ENCODE assay signal across 9 mouse cellular contexts in the genomic region with DNA sequence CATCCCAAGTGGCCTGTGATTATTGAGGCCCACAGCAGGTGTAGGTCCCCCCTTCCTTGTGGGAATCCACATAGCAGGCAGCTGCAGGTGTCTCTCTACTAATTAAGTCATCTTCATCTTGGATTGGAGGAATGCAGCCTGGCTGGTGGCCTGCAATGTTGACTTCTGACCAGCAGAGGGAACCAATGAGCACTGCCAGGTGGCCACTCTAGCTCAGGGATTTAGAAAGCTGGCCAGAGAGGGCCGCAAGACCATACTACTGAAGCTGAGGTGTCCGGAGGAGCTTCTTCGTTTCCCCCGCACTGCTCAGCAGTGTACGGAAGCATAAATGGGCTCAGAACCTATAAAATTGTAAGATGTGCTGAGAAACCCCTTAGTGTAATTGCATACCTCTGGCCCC. TPM values are rescaled to one million over a fixed set of nuclear protein-coding genes. Genes with fewer than 3 reads are reported as not detected.
A peak's percentile ranks its signal among the peaks of the same experiment; 100 is the strongest.
DNase-seq lines count a peak whose midpoint lies in the region; ATAC-seq and TF ChIP-seq lines count a peak whose summit lies in the region.
"Had no signal": no experiment of that assay in that cellular context is flagged by ENCODE, and none has a peak within 500 bp of the region (broad histone marks: within the 10 kb centered on the region; RNA-seq: fewer than 3 reads in every experiment).

No protein-coding gene starts in this region.

- TF ChIP-seq POLR2A in brain, embryonic 14.5 days (IDR thresholded peaks at IDR 0.05; ENCODE audit: borderline replicate concordance, extremely low read depth, insufficient read depth, insufficient read length, poor library complexity, severe bottlenecking), result no peak

- 41% methylated on average over 5 of the region's 5 CpGs for WGBS in forebrain, embryonic 10.5 days
- WGBS in forebrain, embryonic 15.5 days, result 35% methylated on average over 5 of the region's 5 CpGs
- 37% methylated on average over 5 of the region's 5 CpGs for WGBS in hindbrain, embryonic 14.5 days
- 34% methylated on average over 5 of the region's 5 CpGs for WGBS in midbrain, embryonic 14.5 days

- no peaks in the 10 kb centered on the region for H3K9me3 ChIP-seq in forebrain, embryonic 10.5 days
- no peaks in the 10 kb centered on the region for H3K9me3 ChIP-seq in forebrain, embryonic 15.5 days
- H3K9me3 ChIP-seq in hindbrain, embryonic 14.5 days (ENCODE audit: control insufficient read depth, low read length), result no peaks in the 10 kb centered on the region
- H3K9me3 ChIP-seq in midbrain, embryonic 14.5 days (ENCODE audit: control insufficient read depth, low read length), result no peaks in the 10 kb centered on the region

- H3K27me3 ChIP-seq in forebrain, embryonic 10.5 days (ENCODE audit: poor library complexity, severe bottlenecking), result peaks cover 41% of the 10 kb centered on the region
- 0 out of 2 replicates have a peak, but pooled peaks cover 3% of the 10 kb centered on the region for H3K27me3 ChIP-seq in forebrain, embryonic 15.5 days
- H3K27me3 ChIP-seq in hindbrain, embryonic 14.5 days (ENCODE audit: control insufficient read depth, insufficient read depth, low read length), result no peaks in the 10 kb centered on the region
- no peaks in the 10 kb centered on the region for H3K27me3 ChIP-seq in midbrain, embryonic 14.5 days (ENCODE audit: control insufficient read depth, insufficient read depth, low read length)

- no peaks in the 10 kb centered on the region for H3K36me3 ChIP-seq in forebrain, embryonic 10.5 days (replicated peaks)
- no peaks in the 10 kb centered on the region for H3K36me3 ChIP-seq in forebrain, embryonic 15.5 days
- H3K36me3 ChIP-seq in hindbrain, embryonic 14.5 days (replicated peaks; ENCODE audit: control insufficient read depth, insufficient read depth), result no peaks in the 10 kb centered on the region; the same call in 1 of the 2 replicates
- H3K36me3 ChIP-seq in midbrain, embryonic 14.5 days (ENCODE audit: control insufficient read depth, insufficient read depth, low read length), result no peaks in the 10 kb centered on the region

- DNase-seq in forebrain, embryonic 10.5 days (ENCODE audit: extremely low spot score, low spot score), result peak; percentile 73
- peak; percentile 83 for DNase-seq in brain, embryonic 14.5 days (ENCODE audit: low read depth)
- peak; percentile 90 for DNase-seq in hindbrain, embryonic 14.5 days (ENCODE audit: low spot score)
- DNase-seq in left cerebral cortex, adult 8-10 months (ENCODE audit: low spot score in 2 of 2), result peak; percentile 61 to 74
- peak; percentile 88 for DNase-seq in midbrain, embryonic 14.5 days
- DNase-seq in spleen, postnatal 4 days (ENCODE audit: low spot score in 2 of 2), result peak; percentile 50 to 84

- H3K9ac ChIP-seq in forebrain, embryonic 15.5 days (replicated peaks), result no peak overlapping the region
- H3K9ac ChIP-seq in hindbrain, embryonic 14.5 days, result no peak overlapping the region
- H3K9ac ChIP-seq in midbrain, embryonic 14.5 days (replicated peaks; ENCODE audit: low read length), result no peak overlapping the region

- no peak overlapping the region for H3K4me3 ChIP-seq in forebrain, embryonic 10.5 days
- no peak overlapping the region for H3K4me3 ChIP-seq in forebrain, embryonic 15.5 days
- H3K4me3 ChIP-seq in hindbrain, embryonic 14.5 days (replicated peaks; ENCODE audit: low read length), result no peak overlapping the region
- H3K4me3 ChIP-seq in midbrain, embryonic 14.5 days (replicated peaks; ENCODE audit: low read depth, low read length), result no peak overlapping the region

- TF ChIP-seq CTCF in brain, embryonic 14.5 days (IDR thresholded peaks at IDR 0.05; ENCODE audit: borderline replicate concordance, extremely low read depth, insufficient read depth, insufficient read length), result peak; percentile 97

- no peak overlapping the region for H3K4me2 ChIP-seq in forebrain, embryonic 15.5 days (replicated peaks)
- H3K4me2 ChIP-seq in hindbrain, embryonic 14.5 days (replicated peaks), result no peak overlapping the region
- H3K4me2 ChIP-seq in midbrain, embryonic 14.5 days (ENCODE audit: low read length), result no peak overlapping the region

- peaks cover 32% of the 10 kb centered on the region for H3K4me1 ChIP-seq in forebrain, embryonic 10.5 days
- peaks cover 19% of the 10 kb centered on the region for H3K4me1 ChIP-seq in forebrain, embryonic 15.5 days
- peaks cover 15% of the 10 kb centered on the region for H3K4me1 ChIP-seq in hindbrain, embryonic 14.5 days (replicated peaks; ENCODE audit: control insufficient read depth, insufficient read depth, low read length)
- H3K4me1 ChIP-seq in midbrain, embryonic 14.5 days (ENCODE audit: control insufficient read depth, insufficient read depth, low read length), result peaks cover 9% of the 10 kb centered on the region

- no peak overlapping the region for H3K27ac ChIP-seq in forebrain, embryonic 10.5 days
- no peak overlapping the region for H3K27ac ChIP-seq in forebrain, embryonic 15.5 days (replicated peaks)
- H3K27ac ChIP-seq in hindbrain, embryonic 14.5 days, result no peak overlapping the region
- H3K27ac ChIP-seq in midbrain, embryonic 14.5 days (replicated peaks; ENCODE audit: low read depth, low read length), result no peak overlapping the region

- no peak for ATAC-seq in forebrain, embryonic 15.5 days (replicated peaks)
- peak; percentile 67 for ATAC-seq in erythroblast, adult 5-6 weeks (replicated peaks; ENCODE audit: low FRiP score, poor library complexity, severe bottlenecking)
- no peak for ATAC-seq in hindbrain, embryonic 14.5 days (ENCODE audit: low FRiP score)
- ATAC-seq in midbrain, embryonic 14.5 days (ENCODE audit: low FRiP score, low TSS enrichment), result no peak
- ATAC-seq: Patski had no signal

RNA-seq across cellular contexts. Expression of a gene that starts 31.3 kb away (rescaled TPM):
- polyA plus RNA-seq in forebrain, embryonic 10.5 days (2016; fragmentation: Nextera tagmentation; extraction: Ambion mirVana), result 7.1 and 7.9 TPM in 2 replicates
- 5.3 and 6.8 TPM in 2 replicates for polyA plus RNA-seq in forebrain, embryonic 15.5 days (2015; fragmentation: Nextera tagmentation; extraction: Ambion mirVana)
- 7.4 and 8.1 TPM in 2 replicates for polyA plus RNA-seq in brain, embryonic 14.5 days (2012; rRNA removed)
- 0.63 and 2.1 TPM in 2 replicates for total RNA-seq in erythroblast, adult 5-6 weeks (2015; ENCODE audit: low replicate concordance)
- 0.84 and 0.85 TPM in 2 replicates for total RNA-seq in erythroblast, adult 5-6 weeks (2017; ENCODE audit: low replicate concordance)
- polyA plus RNA-seq in hindbrain, embryonic 14.5 days (2014; fragmentation: Nextera tagmentation; extraction: Ambion mirVana), result 5.0 and 7.4 TPM in 2 replicates
- 10 to 100 TPM; 12.6 to 18.2 (median 15.3) TPM for total RNA-seq in left cerebral cortex, adult 8-10 months (2022)
- polyA plus RNA-seq in midbrain, embryonic 14.5 days (2014; fragmentation: Nextera tagmentation; extraction: Ambion mirVana), result 2.6 and 4.2 TPM in 2 replicates
